Comparison of ENCODE assay signal across 10 mouse cellular contexts in the genomic region with DNA sequence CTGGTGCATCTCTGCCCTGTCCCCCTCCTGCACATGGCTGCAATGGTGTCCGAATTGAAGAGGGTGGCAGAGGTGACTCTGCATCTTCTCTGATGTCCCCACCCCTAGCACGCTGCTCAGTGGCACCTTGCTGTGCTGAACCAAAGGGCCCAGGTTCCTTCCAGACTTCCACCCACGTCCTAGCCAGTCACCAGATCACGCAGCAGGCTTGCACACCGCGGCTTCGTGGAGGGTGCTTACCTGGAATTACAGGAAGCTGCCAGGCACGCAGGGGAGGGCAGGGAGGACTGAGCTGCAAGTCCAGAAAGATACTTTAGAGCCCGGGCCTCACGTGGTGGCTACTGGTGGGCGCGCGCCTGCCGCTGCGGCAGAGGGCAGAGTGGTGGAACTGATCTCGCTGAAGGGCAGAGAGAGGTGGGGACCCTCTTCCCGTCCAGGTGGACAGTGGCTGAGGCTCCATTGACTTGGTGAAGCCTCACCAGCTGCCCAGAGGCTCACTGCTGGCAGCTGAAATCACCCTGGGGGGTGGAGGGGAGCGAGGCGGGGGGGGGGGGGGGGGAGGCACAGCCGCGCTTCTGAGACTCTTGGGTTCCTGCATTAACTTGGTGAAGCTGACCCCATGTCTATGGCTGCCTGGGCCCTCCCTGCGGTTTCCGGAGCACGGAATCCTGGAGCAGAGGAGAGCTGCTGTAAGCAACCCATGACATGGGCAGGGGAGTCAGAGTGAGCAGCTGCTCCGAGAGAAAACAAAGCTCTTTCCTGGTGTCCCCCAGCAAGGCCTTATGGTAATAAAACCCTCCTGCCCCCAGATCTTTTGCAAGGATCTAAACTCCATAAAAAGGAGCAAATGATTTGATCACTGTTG. TPM values are rescaled to one million over a fixed set of nuclear protein-coding genes. Genes with fewer than 3 reads are reported as not detected.
DNase-seq lines count a peak whose midpoint lies in the region; ATAC-seq lines count a peak whose summit lies in the region.
"Had no signal": no experiment of that assay in that cellular context is flagged by ENCODE, and none has a peak within 500 bp of the region (broad histone marks: within the 10 kb centered on the region; RNA-seq: fewer than 3 reads in every experiment).

No protein-coding gene starts in this region.

- H3K4me2 ChIP-seq in kidney, embryonic 16.5 days (replicated peaks; ENCODE audit: low read depth, low read length), result peak overlapping the region; percentile 48
- 0 out of 2 replicates have a peak overlapping the region, but pooled peaks have one; percentile 13 for H3K4me2 ChIP-seq in liver, embryonic 16.5 days (ENCODE audit: low read depth, low read length)

- H3K9ac ChIP-seq in kidney, embryonic 16.5 days (replicated peaks; ENCODE audit: low read length), result peak overlapping the region; percentile 44; the same call in 1 of the 2 replicates
- H3K9ac ChIP-seq in liver, embryonic 16.5 days (ENCODE audit: low read depth, low read length), result no peak overlapping the region

- peak overlapping the region; percentile 16; the same call in 1 of the 2 replicates for H3K4me3 ChIP-seq in kidney, embryonic 16.5 days (ENCODE audit: low read length)
- H3K4me3 ChIP-seq in liver, embryonic 16.5 days (ENCODE audit: low read depth, low read length), result no peak overlapping the region

- H3K9me3 ChIP-seq in kidney, embryonic 16.5 days (ENCODE audit: low read length), result no peaks in the 10 kb centered on the region
- no peaks in the 10 kb centered on the region for H3K9me3 ChIP-seq in liver, embryonic 16.5 days (replicated peaks; ENCODE audit: control insufficient read depth, low read length)

- H3K36me3 ChIP-seq in kidney, embryonic 16.5 days (ENCODE audit: insufficient read depth, low read length), result no peaks in the 10 kb centered on the region
- H3K36me3 ChIP-seq in liver, embryonic 16.5 days (ENCODE audit: control insufficient read depth, insufficient read depth), result no peaks in the 10 kb centered on the region

- intact Hi-C loops in left cerebral cortex, postnatal 36 days (cut with DNase I), result no loop called here

- no peak for DNase-seq in kidney, adult 8-10 months
- DNase-seq in embryo, embryonic 9.5 days (ENCODE audit: extremely low spot score), result peak; percentile 31
- DNase-seq in left cerebral cortex, postnatal 36 days (ENCODE audit: low spot score in 2 of 2), result no peak
- no peak for DNase-seq in right cerebral cortex, adult 18-20 months
- DNase-seq: cerebellum, adult 18-20 months had no signal

- H3K4me1 ChIP-seq in kidney, embryonic 16.5 days (ENCODE audit: insufficient read depth, low read length), result peaks cover 18% of the 10 kb centered on the region
- H3K4me1 ChIP-seq in liver, embryonic 16.5 days (ENCODE audit: control insufficient read depth, low read depth, low read length), result no peaks in the 10 kb centered on the region

- H3K27ac ChIP-seq in kidney, embryonic 16.5 days (ENCODE audit: low read length), result no peak overlapping the region
- H3K27ac ChIP-seq in liver, embryonic 16.5 days (ENCODE audit: low read length), result no peak overlapping the region
- H3K27ac ChIP-seq: macrophage had no signal

- H3K27me3 ChIP-seq in kidney, embryonic 16.5 days (ENCODE audit: insufficient read depth, low read length), result 0 out of 2 replicates have a peak, but pooled peaks cover 4% of the 10 kb centered on the region
- peaks cover 2% of the 10 kb centered on the region; the same call in 1 of the 2 replicates for H3K27me3 ChIP-seq in liver, embryonic 16.5 days (ENCODE audit: control insufficient read depth, insufficient read depth, low read depth, low read length)

- peak; percentile 39; the same call in 1 of the 2 replicates for ATAC-seq in kidney, embryonic 16.5 days (ENCODE audit: low FRiP score, low TSS enrichment)
- ATAC-seq in granulocyte monocyte progenitor cell, adult 5-6 weeks (replicated peaks; ENCODE audit: poor library complexity, severe bottlenecking), result peak; percentile 56
- ATAC-seq in liver, embryonic 16.5 days (ENCODE audit: low read depth), result no peak; the same call in 1 of the 2 replicates
- ATAC-seq in monocyte, adult 5-6 weeks (replicated peaks; ENCODE audit: insufficient number of reproducible peaks, low FRiP score, low TSS enrichment, poor library complexity, severe bottlenecking), result no peak

- 9% methylated on average over 20 of the region's 25 CpGs for WGBS in kidney, embryonic 16.5 days
- 6% methylated on average over 21 of the region's 25 CpGs for WGBS in liver, embryonic 16.5 days (ENCODE audit: insufficient replicate concordance)

RNA-seq across cellular contexts. Expression of a gene that starts 26.8 kb away (rescaled TPM):
- 6.4 and 8.7 TPM in 2 replicates for polyA plus RNA-seq in kidney, embryonic 16.5 days (2015; fragmentation: Nextera tagmentation; extraction: Ambion mirVana)
- not detected in 2 replicates for total RNA-seq in granulocyte monocyte progenitor cell, adult 5-6 weeks (2014; fragmentation: Nextera tagmentation)
- 0.69 TPM in 1 of 2 replicates, not detected in the other for total RNA-seq in granulocyte monocyte progenitor cell, adult 5-6 weeks (2017)
- 0.46 TPM in 1 of 2 replicates, not detected in the other for polyA plus RNA-seq in liver, embryonic 16.5 days (2015; fragmentation: Nextera tagmentation; extraction: Ambion mirVana)
- not detected for total RNA-seq in left cerebral cortex, postnatal 36 days (2021)
- not detected in 3 replicates for total RNA-seq in monocyte, adult 5-6 weeks (2017)
- polyA plus RNA-seq: macrophage had no signal

RNA-seq across cellular contexts. Expression of a gene that starts 41.2 kb away (rescaled TPM):
- 10.7 and 11.5 TPM in 2 replicates for polyA plus RNA-seq in kidney, embryonic 16.5 days (2015; fragmentation: Nextera tagmentation; extraction: Ambion mirVana)
- total RNA-seq in granulocyte monocyte progenitor cell, adult 5-6 weeks (2014; fragmentation: Nextera tagmentation), result 3.3 TPM in 1 of 2 replicates, not detected in the other
- total RNA-seq in granulocyte monocyte progenitor cell, adult 5-6 weeks (2017), result 0.04 TPM in 1 of 2 replicates, not detected in the other
- polyA plus RNA-seq in liver, embryonic 16.5 days (2015; fragmentation: Nextera tagmentation; extraction: Ambion mirVana), result 0.50 and 0.52 TPM in 2 replicates
- total RNA-seq in left cerebral cortex, postnatal 36 days (2021), result 1 to 10 TPM; 2.4 to 2.8 TPM
- total RNA-seq in monocyte, adult 5-6 weeks (2017), result not detected in 3 replicates
- polyA plus RNA-seq: macrophage had no signal

Comparison
In these comparisons a context has a peak if more than half of its experiments do, and no peak if none do; other contexts are left out.
1. ATAC-seq: peak in kidney, embryonic 16.5 days (single experiment) and granulocyte monocyte progenitor cell, adult 5-6 weeks (single experiment); none in liver, embryonic 16.5 days (single experiment) and monocyte, adult 5-6 weeks (single experiment).